9 mouse cellular contexts compared by ENCODE assay signal in genomic region chrX:101772035-101772434, GRCm38 (mm10). TPM values are rescaled to one million over a fixed set of nuclear protein-coding genes. Genes with fewer than 3 reads are reported as not detected.
A peak's percentile ranks its signal among the peaks of the same experiment; 100 is the strongest.
DNase-seq lines count a peak whose midpoint lies in the region; ATAC-seq and TF ChIP-seq lines count a peak whose summit lies in the region.
"Had no signal": no experiment of that assay in that cellular context is flagged by ENCODE, and none has a peak within 500 bp of the region (broad histone marks: within the 10 kb centered on the region; RNA-seq: fewer than 3 reads in every experiment).

No protein-coding gene starts in this region.

- H3K9me3 ChIP-seq in liver, embryonic 12.5 days (replicated peaks) = no peaks in the 10 kb centered on the region
- no peaks in the 10 kb centered on the region for H3K9me3 ChIP-seq in liver, postnatal 0 days (ENCODE audit: low read length)
- H3K9me3 ChIP-seq: heart, embryonic 13.5 days had no signal

- peak; percentile 35 for DNase-seq in liver
- DNase-seq in NIH3T3 (ENCODE audit: low read depth) = peak; percentile 69
- peak; percentile 7 for DNase-seq in cerebellum, adult 9-11 months
- DNase-seq in hindlimb bud, embryonic 11.5 days (ENCODE audit: extremely low spot score, low read depth, low spot score) = peak; percentile 12
- peak; percentile 45 for DNase-seq in liver, postnatal 0 days
- DNase-seq in right cerebral cortex, postnatal 36 days (ENCODE audit: low spot score in 2 of 2) = peak; percentile 3 to 14

- no peaks in the 10 kb centered on the region for H3K36me3 ChIP-seq in liver, embryonic 12.5 days
- H3K36me3 ChIP-seq in liver, postnatal 0 days (replicated peaks; ENCODE audit: insufficient read depth, low read length) = no peaks in the 10 kb centered on the region
- H3K36me3 ChIP-seq: heart, embryonic 13.5 days had no signal

- peak; percentile 85 for TF ChIP-seq CTCF in liver, postnatal 0 days (IDR thresholded peaks at IDR 0.05; ENCODE audit: low read depth)

- no peak overlapping the region for H3K4me2 ChIP-seq in liver, embryonic 12.5 days
- H3K4me2 ChIP-seq in liver, postnatal 0 days (ENCODE audit: low read depth, low read length) = no peak overlapping the region
- H3K4me2 ChIP-seq: heart, embryonic 13.5 days had no signal

- no peak overlapping the region for H3K9ac ChIP-seq in liver, embryonic 12.5 days
- no peak overlapping the region for H3K9ac ChIP-seq in liver, postnatal 0 days (replicated peaks)
- H3K9ac ChIP-seq: heart, embryonic 13.5 days had no signal

- H3K4me1 ChIP-seq in liver, embryonic 12.5 days = no peaks in the 10 kb centered on the region
- no peaks in the 10 kb centered on the region for H3K4me1 ChIP-seq in liver, postnatal 0 days (ENCODE audit: insufficient read depth)
- H3K4me1 ChIP-seq: heart, embryonic 13.5 days had no signal

- H3K27me3 ChIP-seq in liver, embryonic 12.5 days (replicated peaks) = peaks cover 8% of the 10 kb centered on the region
- no peaks in the 10 kb centered on the region for H3K27me3 ChIP-seq in liver, postnatal 0 days (ENCODE audit: insufficient read depth, low read length)

- H3K27ac ChIP-seq in liver, embryonic 12.5 days = no peak overlapping the region
- no peak overlapping the region for H3K27ac ChIP-seq in liver, postnatal 0 days (ENCODE audit: low read depth)
- H3K27ac ChIP-seq: heart, embryonic 13.5 days had no signal

- TF ChIP-seq EP300 in liver, postnatal 0 days (IDR thresholded peaks at IDR 0.05; ENCODE audit: low read depth) = no peak

- no peak overlapping the region for H3K4me3 ChIP-seq in liver, embryonic 12.5 days
- H3K4me3 ChIP-seq in liver, postnatal 0 days (ENCODE audit: low read depth, low read length) = no peak overlapping the region
- H3K4me3 ChIP-seq: heart, embryonic 13.5 days had no signal

- ATAC-seq in liver, embryonic 12.5 days = no peak
- ATAC-seq in liver, postnatal 0 days = no peak

- 22% methylated on average over 5 of the region's 5 CpGs for WGBS in liver, embryonic 12.5 days (ENCODE audit: insufficient replicate concordance)
- WGBS in liver, postnatal 0 days (ENCODE audit: insufficient replicate concordance) = 29% methylated on average over 5 of the region's 5 CpGs

RNA-seq across cellular contexts. Expression of gene Gm4779, which starts 22.2 kb away (rescaled TPM):
- polyA plus RNA-seq in liver, embryonic 12.5 days (2016; fragmentation: Nextera tagmentation; extraction: Ambion mirVana) = 0.60 and 0.79 TPM in 2 replicates
- polyA plus RNA-seq in liver, postnatal 0 days (2015; fragmentation: Nextera tagmentation; extraction: Ambion mirVana) = 0.14 and 0.16 TPM in 2 replicates
- polyA plus RNA-seq: small intestine, adult 2 months had no signal

RNA-seq across cellular contexts. Expression of gene 8030474K03Rik, which starts 22.4 kb away (rescaled TPM):
- polyA plus RNA-seq in liver, embryonic 12.5 days (2016; fragmentation: Nextera tagmentation; extraction: Ambion mirVana) = 0.33 and 0.73 TPM in 2 replicates
- 0.07 and 0.12 TPM in 2 replicates for polyA plus RNA-seq in liver, postnatal 0 days (2015; fragmentation: Nextera tagmentation; extraction: Ambion mirVana)

RNA-seq across cellular contexts. Expression of gene Cxcr3, which starts 38.0 kb away (rescaled TPM):
- 0.10 and 0.27 TPM in 2 replicates for polyA plus RNA-seq in liver, embryonic 12.5 days (2016; fragmentation: Nextera tagmentation; extraction: Ambion mirVana)
- 0.81 and 1.0 TPM in 2 replicates for polyA plus RNA-seq in liver, postnatal 0 days (2015; fragmentation: Nextera tagmentation; extraction: Ambion mirVana)

Comparison
In these comparisons a context has a peak if more than half of its experiments do, and no peak if none do; other contexts are left out.
1. DNase-seq: peak in every context shown above with its lines; median percentile 69 in NIH3T3; 45 in liver, postnatal 0 days; 35 in liver; 12 in hindlimb bud, embryonic 11.5 days; 8 in right cerebral cortex, postnatal 36 days; 7 in cerebellum, adult 9-11 months.